Mouse (Mus musculus) retina, adult 2 months (tissue): ENCODE results near the gene Xpa.
A peak's percentile ranks its signal among the peaks of the same experiment; 100 is the strongest.
"Not testable (repeated sequence)": the region's sequence is repeated elsewhere in the genome, so short reads cannot be mapped to it uniquely, and the experiment has no call there.

ENCODE experiments used
- DNase-seq: peaks from one replicate; pipeline ENCODE4 v3.0.0-alpha.2; 2012; ENCODE audit warnings: low read depth, low spot score

Gene Xpa

DNA sequence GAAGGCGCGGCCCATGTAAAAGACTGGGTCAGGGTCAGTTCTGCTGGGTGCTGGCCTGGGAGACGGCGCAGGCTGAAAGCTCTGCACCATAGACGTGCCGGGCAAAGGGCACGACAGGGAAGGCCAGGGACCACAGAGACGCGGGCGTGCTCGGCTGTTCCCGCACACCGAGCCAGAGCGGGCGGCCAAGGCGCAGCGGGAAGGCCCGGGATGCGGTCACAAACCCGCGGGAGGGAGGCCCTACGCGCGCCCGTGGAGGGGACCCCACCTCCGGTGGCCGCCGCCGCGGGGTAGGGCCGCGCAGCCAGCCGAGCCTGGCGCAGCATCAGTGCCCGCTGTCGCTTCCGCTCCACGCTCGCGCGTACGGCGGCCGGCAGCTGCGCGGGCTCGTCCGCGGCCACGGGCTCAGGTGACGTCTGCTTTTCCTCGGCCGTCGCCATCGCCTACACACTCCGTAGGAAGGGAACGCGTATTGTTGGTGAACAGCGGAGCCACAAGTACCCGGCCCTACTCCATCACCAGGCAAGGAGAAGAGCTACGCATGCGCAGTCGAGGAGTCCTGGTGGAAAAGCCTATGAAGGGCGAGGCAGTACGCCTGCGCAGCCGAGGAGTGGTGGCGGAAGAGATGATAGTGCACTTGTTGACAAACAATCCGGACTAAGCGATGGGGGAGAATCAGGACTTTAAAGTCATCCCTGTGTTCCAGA lies at the start of gene Xpa:
Gene Xpa, minus strand, starts transcription at position 531 of the 707 bp plus-strand sequence.
- DNase-seq, result peak; percentile 91

DNA sequence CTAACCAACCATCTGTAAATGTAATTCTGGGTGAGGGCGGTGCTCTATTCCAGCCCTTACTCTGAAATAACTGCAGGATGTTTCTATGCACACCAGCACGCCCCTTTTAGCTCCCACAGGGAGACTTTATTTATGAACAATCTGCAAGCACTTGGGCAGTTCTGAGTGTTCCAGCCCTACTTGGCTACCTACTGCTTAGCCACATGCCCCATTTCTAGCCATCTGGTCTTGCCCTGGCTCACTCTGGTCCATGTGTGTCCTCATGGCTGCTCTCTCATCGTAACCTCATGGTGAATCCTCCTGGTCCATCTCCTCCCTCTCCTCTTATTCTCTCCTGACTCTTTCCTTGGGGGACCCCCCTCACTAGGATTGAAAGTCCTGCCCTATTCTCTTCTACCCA lies 39.8 kb upstream of the Xpa start:
- DNase-seq, result no peak

DNA sequence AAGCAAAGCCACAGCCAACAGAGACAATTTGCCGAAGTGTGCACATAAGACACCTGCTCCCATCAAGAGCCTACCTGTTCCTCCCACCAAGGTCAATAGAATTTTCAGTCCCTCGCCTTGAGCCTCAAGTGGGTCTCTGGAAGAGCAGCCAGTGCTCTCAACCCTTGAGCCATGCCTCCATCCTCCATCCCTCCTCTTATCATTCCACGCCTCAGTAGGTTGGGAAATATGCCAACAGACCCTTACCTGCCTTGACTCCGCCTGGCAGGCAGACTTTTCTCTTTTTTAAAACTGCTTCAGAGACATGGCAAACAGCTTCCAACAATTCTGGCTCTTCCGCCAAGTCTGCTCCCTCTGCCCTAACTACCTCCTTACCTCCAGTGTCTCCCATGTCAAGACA lies 38.6 kb upstream of the Xpa start:
- no peak for DNase-seq

DNA sequence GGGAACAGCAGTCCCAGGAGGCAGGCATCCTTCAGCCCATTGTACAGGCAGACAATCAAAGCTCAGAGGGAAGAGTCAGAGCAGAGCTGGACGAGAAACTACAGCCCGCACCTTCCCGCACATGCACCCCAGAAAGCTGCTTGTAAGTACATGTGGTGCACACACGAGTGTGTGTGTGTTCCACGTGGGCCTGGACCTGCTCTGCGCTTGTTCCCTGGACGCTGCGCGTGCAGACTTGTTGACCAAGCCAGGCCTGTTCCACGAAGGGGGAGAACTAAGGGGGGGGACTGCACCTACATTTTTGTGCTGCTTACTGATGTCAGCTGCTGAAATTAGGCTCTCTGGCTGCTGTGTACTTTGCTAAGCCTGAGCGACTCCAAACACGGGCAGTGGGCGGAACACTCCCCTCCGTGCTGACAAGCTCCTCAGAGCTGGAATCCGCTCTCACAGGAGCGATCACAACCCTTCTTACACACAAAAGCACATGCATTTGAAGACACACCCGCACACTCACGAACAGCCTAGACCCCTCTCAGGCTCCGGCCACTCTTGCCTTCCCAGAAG lies 30.9 kb upstream of the Xpa start:
- DNase-seq, result no peak

DNA sequence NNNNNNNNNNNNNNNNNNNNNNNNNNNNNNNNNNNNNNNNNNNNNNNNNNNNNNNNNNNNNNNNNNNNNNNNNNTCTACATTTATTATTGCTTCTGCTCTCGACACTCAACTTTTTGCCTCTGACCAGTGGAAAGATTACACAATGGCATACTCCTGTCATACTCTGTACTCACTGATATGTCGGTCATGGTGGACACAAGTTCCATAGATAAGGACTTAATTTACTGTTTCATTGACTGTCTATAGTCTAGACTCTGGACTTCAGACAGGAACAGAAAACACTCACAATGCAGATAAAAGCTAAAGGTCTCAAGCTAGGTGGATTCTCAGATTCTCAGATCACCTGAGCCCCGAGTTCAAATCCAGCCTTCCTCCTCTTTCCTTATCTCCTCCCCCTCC lies 25.0 kb upstream of the Xpa start:
- DNase-seq, result no peak

DNA sequence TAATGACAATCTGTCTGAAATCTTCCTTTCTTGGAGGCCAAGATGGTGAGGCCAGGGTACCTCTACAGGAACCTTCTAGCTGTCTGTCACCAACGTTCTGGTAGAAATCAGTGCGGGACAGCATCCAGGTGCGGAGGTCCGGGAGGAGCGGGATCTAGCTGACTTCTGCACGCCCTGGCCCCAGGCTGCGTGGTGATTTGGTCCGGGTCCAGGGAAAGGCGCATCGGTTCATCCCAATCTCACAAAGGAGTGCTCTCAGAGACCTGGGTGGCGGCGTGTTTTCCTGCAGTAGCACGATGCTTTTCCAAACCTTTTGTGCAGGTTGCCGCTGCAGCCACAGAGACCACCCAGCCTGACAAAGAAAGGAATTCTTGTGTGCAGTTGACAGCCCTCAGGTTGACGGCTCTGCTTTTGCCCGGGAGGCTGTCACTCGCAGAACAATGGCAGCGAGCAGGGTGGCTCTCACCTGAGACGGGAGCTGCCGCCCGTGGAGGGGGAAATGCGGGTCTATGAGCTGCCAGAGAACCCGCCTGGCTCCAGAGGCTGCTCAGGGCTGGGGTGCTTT lies 6.5 kb upstream of the Xpa start:
- DNase-seq, result no peak

DNA sequence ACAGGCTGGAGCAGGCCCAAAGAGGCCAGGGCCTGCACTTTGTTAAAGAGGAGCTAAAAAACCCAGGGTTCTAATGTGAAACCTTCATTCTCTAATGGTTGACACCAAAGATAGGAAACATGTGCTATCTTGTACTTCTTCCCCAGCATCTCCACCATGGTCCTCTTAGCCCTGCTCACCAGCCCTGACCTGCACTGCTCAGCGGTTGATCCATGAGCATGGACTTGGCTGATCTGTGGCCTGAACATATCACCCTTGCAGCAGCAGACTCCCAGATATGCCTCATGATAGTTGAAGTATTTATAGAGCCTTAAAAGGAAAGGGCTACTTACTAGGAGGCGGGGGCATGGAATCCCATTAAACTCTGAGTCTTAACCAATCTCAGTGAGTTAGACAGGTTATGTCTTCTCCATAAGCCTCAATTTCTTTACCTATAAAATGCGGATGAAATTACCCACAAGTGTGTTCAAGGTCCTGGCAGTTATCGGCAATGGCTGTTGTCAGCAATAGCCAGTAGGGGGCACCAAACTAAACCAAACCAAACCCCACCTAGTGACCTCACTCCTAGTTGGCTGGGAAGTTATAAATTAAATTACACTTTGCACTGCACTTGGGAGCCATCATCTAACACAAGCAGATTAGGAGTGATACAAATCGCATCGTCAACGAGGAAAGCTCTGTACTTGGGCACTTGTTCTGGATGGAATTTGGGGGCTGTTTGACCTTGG lies 5.9 kb upstream of the Xpa start:
- DNase-seq, result peak; percentile 53

DNA sequence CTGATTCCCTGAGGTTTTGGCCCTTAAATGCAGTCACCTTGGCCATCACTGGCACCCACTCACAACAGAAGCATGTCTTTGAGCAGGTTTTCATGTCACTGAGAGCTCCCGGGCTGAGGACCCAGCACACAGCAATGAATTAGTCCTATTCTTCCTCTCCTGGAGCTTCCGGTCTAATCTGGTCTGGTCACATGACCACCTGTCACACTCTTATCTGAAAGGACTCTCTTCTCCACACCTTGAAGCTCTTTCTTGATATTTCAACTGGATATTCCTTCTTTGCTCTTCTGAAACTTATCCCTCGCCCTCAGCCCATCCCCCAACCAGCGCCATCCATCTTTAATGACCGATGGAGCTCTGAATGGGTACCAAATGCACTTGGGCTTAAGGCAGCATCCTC lies 2.0 kb upstream of the Xpa start:
- no peak for DNase-seq

DNA sequence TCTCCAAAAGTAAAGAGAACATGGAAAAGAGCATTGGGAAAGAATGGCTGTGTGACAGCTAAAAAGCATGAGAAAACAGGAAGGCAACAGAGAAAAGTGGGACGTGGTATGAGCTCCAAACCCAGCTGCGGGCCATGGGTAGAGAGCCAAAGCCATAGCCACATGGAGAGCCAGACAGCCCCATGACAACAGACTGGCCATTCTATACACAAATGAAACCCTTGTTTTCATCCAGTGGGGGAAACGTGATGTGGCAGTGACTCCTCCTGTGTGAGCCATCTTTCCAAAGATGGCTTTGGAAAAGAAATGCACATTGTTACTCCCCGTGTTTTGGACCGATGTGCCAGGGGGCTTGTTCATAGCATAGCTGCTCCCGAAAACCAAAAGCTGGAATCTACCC lies 402 bp upstream of the Xpa start:
- no peak for DNase-seq

DNA sequence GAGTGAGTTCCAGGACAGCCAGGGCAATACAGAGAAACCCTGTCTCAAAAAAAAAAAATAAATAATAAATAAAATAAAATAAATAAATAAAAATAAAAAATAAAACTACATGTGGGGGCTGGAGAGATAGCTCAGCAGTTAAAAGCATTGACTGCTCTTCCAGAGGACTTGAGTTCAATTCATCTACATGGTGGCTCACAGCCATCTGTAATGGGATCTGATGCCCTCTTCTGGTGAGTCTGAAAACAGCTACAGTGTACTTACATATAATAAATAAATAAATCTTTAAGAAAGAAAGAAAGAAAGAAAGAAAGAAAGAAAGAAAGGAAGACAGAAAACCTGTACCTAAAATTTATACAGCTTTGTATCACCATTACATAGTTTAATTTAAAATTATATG lies 4.1 kb downstream of the Xpa start:
- not testable (repeated sequence) for DNase-seq

DNA sequence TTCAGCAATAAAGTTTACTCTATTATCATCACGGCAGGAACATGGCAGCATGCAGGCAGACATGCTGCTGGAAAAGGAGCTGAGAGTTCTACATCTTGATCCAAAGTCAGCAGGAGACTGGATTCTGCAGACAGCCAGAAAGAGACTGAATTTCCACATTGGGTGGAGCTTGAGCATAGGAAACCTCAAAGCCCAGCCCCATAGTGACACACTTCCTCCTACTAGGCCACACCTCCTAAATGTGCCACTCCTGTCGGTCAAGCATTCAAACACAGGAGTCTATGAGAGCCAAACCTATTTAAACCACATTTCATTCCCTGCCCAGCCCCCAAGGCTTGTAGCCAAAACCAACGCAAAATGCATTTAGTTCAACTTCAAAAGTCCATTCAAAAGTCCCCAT lies 9.6 kb downstream of the Xpa start:
- no peak for DNase-seq

DNA sequence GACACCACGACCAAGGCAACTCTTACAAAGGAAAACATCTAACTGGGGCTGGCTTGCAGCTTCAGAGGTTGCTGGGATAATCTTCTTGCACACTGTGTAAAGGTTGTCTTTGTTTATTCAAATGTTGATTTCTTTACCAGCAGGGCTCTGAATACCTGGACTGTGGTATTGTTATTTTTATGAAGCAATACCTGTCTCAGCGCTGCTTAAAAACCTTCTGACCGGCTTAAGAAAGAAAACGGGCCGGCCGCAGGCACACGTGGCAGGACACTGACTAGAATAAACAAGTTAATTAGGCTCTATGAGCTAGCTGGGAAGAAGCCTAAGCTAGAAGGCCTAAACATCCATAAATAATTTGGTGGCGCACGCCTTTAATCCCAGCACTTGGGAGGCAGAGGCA lies 10.2 kb downstream of the Xpa start:
- DNase-seq, result no peak

DNA sequence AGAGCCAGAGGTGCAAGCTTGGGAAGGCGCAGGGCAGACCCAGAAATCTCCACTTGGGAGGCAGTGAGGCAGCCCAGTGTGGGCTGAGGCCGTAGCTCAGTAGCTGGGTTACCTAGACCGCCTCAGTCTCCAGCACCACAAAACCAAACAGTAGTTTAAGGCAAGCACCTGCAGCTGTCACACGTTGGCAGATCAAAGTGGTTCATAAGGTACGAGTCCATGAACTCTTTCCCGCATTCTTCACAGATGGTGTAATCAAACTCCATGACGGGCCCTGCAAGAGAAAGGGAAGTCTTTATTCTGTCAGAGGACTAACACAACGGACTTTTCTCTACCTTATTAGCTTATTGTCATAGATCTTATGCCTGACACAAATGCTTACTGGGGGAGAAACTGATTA lies 10.7 kb downstream of the Xpa start:
- DNase-seq, result no peak

DNA sequence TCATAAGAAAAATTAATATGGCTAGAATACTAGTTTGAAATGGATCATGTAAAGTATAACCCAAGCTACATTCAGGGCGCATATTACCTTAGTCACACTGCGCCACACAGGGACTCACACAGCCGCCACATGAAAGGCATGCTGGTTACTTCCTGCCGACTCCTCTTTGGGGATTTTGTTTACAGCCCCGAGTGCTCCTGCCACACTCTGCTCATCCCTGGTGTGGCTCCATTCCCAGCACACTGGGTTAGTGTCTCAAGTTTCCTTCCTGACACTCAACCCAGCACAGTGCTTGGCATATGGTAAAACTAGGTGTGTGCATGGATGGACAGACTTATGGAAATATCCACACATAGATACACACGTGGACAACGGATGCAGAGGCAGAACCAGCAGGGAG lies 13.9 kb downstream of the Xpa start:
- no peak for DNase-seq

DNA sequence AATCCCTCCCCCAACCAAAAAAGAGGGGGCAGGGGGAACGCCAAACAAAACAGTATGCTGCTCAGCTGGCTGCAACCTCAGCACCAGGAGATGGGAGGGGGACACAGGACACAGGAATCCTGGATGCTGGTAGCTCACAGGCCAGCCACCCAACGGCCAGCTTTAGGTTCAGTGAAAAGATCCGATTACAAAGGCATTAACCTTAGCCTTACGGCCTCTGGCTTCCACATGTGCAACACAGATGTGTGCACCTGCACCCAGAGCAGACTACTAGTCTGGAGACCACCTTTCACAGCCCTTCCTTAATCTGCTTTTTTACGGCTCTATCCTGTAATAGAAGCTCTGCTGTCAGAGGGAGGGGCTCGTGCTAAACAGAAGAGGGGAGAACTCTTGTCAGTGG lies 14.9 kb downstream of the Xpa start:
- DNase-seq, result no peak

DNA sequence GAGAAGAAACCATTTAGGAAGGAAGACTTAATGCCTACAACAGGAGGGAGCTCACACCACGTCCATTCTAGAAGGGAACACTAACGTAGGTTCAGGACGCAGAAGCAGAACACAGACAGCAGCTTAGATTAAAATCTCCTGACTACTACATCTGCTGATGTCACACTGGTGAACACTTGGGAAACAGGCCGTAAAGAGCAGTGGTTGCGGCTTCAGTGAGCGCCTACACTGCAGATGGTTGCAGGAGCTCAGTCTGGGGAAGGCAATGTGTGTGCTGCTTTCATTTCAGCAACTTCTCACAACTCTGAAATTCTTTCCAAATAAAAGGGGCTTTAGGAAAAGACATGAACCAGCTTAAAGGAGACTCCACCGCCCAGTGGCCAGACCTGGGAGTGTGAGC lies 18.6 kb downstream of the Xpa start:
- DNase-seq, result no peak

DNA sequence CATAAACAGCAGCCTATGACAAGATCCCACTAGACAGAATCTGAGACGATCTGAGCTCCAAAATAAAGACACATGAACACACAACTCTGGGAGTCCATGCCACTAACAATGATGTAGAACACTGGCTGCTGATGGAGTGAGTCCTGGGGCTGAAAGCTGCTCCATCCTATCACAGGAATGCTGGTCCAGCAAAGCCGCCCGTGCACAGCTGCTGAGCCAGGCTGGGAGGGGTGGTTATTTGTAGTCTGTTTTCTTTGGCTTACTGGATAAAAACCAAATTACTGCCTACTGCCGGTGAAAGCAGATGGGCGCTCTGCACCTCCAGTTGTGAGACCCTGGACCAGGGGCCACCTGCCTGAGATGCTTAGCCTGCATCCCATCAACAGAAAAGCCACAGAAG lies 19.1 kb downstream of the Xpa start:
- DNase-seq, result no peak

DNA sequence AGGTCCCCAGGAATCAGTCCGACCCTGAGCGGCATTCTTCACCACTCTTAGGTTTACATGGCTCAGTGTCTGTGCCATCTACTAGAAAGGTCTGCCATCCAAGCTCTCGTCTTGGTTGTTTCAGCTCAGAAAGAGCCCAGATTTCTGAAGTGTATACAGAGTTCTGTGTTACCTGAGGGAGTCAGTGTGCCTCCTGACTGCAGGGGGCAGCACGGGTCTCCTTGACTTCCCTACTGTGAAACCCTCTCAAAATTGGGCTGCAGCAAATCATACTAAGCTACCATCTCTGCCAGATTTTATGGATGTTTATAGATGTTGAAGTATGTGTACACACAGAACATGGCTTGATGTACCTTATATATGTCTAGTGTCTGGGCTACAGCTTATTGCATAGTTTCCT lies 19.8 kb downstream of the Xpa start:
- no peak for DNase-seq

DNA sequence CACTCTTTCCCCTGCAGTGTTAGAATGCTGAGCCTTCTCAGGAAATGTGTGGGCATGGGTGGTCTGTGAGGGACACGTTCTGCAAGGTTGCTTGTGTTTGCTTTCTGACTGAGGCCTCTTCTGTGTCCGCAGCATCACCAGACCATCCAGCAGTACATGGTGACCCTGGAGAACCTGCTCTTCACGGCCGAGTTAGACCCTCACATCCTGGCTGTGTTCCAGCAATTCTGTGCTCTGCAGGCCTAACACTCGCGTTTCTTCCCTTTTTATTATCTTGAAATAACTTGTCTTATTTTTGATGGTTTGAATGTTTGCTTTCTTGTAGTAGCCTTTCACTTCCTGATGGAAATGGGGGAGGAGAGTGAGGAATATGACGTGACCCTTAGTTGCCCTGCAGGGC lies 24.4 kb downstream of the Xpa start:
- DNase-seq, result no peak

DNA sequence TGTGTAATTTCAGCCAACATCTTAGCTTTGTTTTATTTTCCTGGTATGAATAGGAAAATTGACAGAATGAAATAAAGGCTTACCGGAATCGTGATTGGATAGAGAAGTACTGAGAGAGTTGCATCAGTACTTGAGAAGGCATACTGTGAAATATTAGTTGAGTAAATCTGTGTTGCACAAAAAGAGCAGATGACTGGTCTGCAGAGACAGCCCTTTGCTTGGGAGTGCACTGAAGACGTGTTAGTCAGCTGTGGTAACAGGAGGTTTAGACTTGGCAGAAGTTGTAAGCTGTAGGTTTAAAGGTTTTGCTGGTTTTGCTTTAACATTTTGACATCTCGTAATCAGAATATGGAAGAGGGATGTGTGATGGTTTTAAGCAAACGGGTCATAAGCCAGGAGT lies 30.3 kb downstream of the Xpa start:
- DNase-seq, result no peak

DNA sequence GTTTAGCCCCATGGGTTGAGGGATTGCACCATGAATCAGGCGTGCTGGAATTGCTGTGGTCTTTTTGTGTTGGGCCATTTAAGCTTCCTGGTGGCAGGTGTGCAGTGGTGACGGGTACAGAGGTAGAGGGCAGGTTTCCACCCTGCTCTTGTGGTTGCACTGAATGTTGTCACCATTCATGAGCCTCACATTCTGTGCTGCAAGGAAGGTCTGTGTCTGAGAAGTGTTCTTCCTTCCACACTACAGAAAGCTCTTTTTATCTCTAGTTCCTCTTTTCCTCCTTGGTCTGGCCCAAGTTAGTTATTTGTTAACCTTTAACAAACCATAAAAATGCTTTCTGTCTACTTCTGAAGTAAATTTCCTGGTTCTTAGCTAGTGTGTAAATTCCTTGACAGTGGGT lies 32.1 kb downstream of the Xpa start:
- no peak for DNase-seq

DNA sequence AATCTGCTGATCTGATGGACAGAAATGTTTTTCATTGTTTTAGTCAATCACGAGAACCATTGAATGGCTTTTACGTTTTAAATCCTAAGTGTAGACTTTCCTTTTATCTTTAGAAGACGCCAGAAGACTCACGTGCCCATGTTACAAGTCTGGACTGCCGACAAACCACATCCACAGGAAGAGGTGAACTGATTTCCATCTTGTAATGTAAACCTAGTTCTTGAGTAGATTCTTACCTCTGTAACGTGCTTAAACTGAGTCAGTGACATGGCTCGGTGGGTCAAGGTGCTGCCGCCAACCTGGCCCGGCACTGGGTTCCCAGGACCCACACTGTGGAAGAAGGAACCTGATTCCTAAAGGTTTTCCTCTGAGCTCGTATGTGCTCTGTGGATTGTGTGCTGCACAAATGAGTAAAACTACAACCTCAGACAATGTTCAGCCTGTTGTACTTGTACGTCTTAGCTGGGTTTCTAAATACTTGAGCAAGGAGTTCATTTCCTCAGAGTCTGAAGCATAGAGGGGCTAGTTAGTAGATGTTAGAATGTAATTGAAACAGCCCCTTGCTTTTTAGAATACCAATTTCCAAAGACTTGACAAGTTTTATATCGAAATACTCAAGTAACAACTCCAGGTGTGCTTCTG lies 44.1 kb downstream of the Xpa start:
- DNase-seq, result no peak
